Mouse (Mus musculus): ENCODE results near the gene Grin3b. TPM values are rescaled to one million over a fixed set of nuclear protein-coding genes. Genes with fewer than 3 reads are reported as not detected.
A peak's percentile ranks its signal among the peaks of the same experiment; 100 is the strongest.

The Grin3b gene
- polyA plus RNA-seq, 1 experiment = 0.16 TPM

GRCm38 (mm10) chr10:79983205-79983604 is 12.7 kb downstream of the Grin3b start:
- 67% methylated on average over 5 of the region's 5 CpGs for WGBS
- Histone ChIP-seq H3K36me3 (ENCODE audit: control insufficient read depth, insufficient read depth, low read length) (peaks cover 11% of the 10 kb centered on the region), H3K27ac (ENCODE audit: insufficient read depth, low read length) (peak overlapping the region; percentile 80; the same call in 1 of the 2 replicates), H3K4me3 (ENCODE audit: extremely low read depth, insufficient read depth, insufficient read length) (peak overlapping the region; percentile 77; the same call in 1 of the 2 replicates), H3K27me3 (ENCODE audit: control insufficient read depth, insufficient read depth, low read length) (no peaks in the 10 kb centered on the region), H3K4me1 (ENCODE audit: control insufficient read depth, insufficient read depth, insufficient read length) (peaks cover 28% of the 10 kb centered on the region; the same call in 1 of the 2 replicates)
- no peak for TF ChIP-seq CTCF (IDR thresholded peaks at IDR 0.05; ENCODE audit: extremely low read depth, insufficient read depth, insufficient read length, insufficient replicate concordance)
- TF ChIP-seq POLR2A (IDR thresholded peaks at IDR 0.05; ENCODE audit: low read depth, low read length) = no peak
- no peak for DNase-seq (ENCODE audit: low read depth in 1 of 2, low spot score in 2 of 2)

GRCm38 (mm10) chr10:79983670-79984069 is 13.2 kb downstream of the Grin3b start:
- H3K36me3 ChIP-seq (ENCODE audit: control insufficient read depth, insufficient read depth, low read length) = peaks cover 7% of the 10 kb centered on the region
- H3K4me1 ChIP-seq (ENCODE audit: control insufficient read depth, insufficient read depth, insufficient read length) = peaks cover 28% of the 10 kb centered on the region; the same call in 1 of the 2 replicates
- peak; percentile 47 to 65 for DNase-seq (ENCODE audit: low read depth in 1 of 2, low spot score in 2 of 2)
- H3K27me3 ChIP-seq (ENCODE audit: control insufficient read depth, insufficient read depth, low read length) = no peaks in the 10 kb centered on the region
- WGBS = 2% methylated on average over 17 of the region's 21 CpGs
- H3K4me3 ChIP-seq (ENCODE audit: extremely low read depth, insufficient read depth, insufficient read length) = peak overlapping the region; percentile 77
- TF ChIP-seq POLR2A (IDR thresholded peaks at IDR 0.05; ENCODE audit: low read depth, low read length) = no peak
- TF ChIP-seq CTCF (IDR thresholded peaks at IDR 0.05; ENCODE audit: extremely low read depth, insufficient read depth, insufficient read length, insufficient replicate concordance) = no peak
- peak overlapping the region; percentile 80 for H3K27ac ChIP-seq (ENCODE audit: insufficient read depth, low read length)

- Histone ChIP-seq H3K36me3 (ENCODE audit: control insufficient read depth, insufficient read depth, low read length) (peaks cover 1% of the 10 kb centered on the region), H3K27ac (ENCODE audit: insufficient read depth, low read length) (peak within 1 kb of the TSS; percentile 95), H3K27me3 (ENCODE audit: control insufficient read depth, insufficient read depth, low read length) (no peaks in the 10 kb centered on the region), H3K4me1 (ENCODE audit: control insufficient read depth, insufficient read depth, insufficient read length) (peaks cover 32% of the 10 kb centered on the region; the same call in 1 of the 2 replicates), H3K4me3 (ENCODE audit: extremely low read depth, insufficient read depth, insufficient read length) (peak within 1 kb of the TSS; percentile 77)
- under 1% methylated on average over 34 of the region's 49 CpGs for WGBS
- DNase-seq (ENCODE audit: low read depth in 1 of 2, low spot score in 2 of 2) = peak; percentile 82 to 92
- TF ChIP-seq POLR2A (IDR thresholded peaks at IDR 0.05; ENCODE audit: low read depth, low read length) (no peak), CTCF (IDR thresholded peaks at IDR 0.05; ENCODE audit: extremely low read depth, insufficient read depth, insufficient read length, insufficient replicate concordance) (no peak)
Observed at GRCm38 (mm10) chr10:79984195-79984816, 13.8 kb downstream of the Grin3b start, which contains the start of gene Tmem259. Tmem259 (minus strand) TSS chr10:79984330.

- TF ChIP-seq POLR2A (IDR thresholded peaks at IDR 0.05; ENCODE audit: low read depth, low read length) = no peak
- no peak for TF ChIP-seq CTCF (IDR thresholded peaks at IDR 0.05; ENCODE audit: extremely low read depth, insufficient read depth, insufficient read length, insufficient replicate concordance)
- H3K4me3 ChIP-seq (ENCODE audit: extremely low read depth, insufficient read depth, insufficient read length) = peak overlapping the region; percentile 71
- no peaks in the 10 kb centered on the region for H3K27me3 ChIP-seq (ENCODE audit: control insufficient read depth, insufficient read depth, low read length)
- H3K4me1 ChIP-seq (ENCODE audit: control insufficient read depth, insufficient read depth, insufficient read length) = peaks cover 36% of the 10 kb centered on the region
- H3K36me3 ChIP-seq (ENCODE audit: control insufficient read depth, insufficient read depth, low read length) = no peaks in the 10 kb centered on the region
- under 1% methylated on average over 22 of the region's 22 CpGs for WGBS
- DNase-seq (ENCODE audit: low read depth in 1 of 2, low spot score in 2 of 2) = peak; percentile 95 to 99
- peak overlapping the region; percentile 95 for H3K27ac ChIP-seq (ENCODE audit: insufficient read depth, low read length)
Observed at GRCm38 (mm10) chr10:79984871-79985270, 14.4 kb downstream of the Grin3b start.

- no peaks in the 10 kb centered on the region for H3K27me3 ChIP-seq (ENCODE audit: control insufficient read depth, insufficient read depth, low read length)
- no peaks in the 10 kb centered on the region for H3K36me3 ChIP-seq (ENCODE audit: control insufficient read depth, insufficient read depth, low read length)
- TF ChIP-seq POLR2A (IDR thresholded peaks at IDR 0.05; ENCODE audit: low read depth, low read length) (peak; percentile 59; the same call in 1 of the 2 replicates), CTCF (IDR thresholded peaks at IDR 0.05; ENCODE audit: extremely low read depth, insufficient read depth, insufficient read length, insufficient replicate concordance) (no peak)
- 2% methylated on average over 35 of the region's 35 CpGs for WGBS
- peak overlapping the region; percentile 95 for H3K27ac ChIP-seq (ENCODE audit: insufficient read depth, low read length)
- peak; percentile 45 to 80 for DNase-seq (ENCODE audit: low read depth in 1 of 2, low spot score in 2 of 2)
- H3K4me3 ChIP-seq (ENCODE audit: extremely low read depth, insufficient read depth, insufficient read length) = peak overlapping the region; percentile 68
- H3K4me1 ChIP-seq (ENCODE audit: control insufficient read depth, insufficient read depth, insufficient read length) = peaks cover 38% of the 10 kb centered on the region
Observed at GRCm38 (mm10) chr10:79985334-79986231, 15.1 kb downstream of the Grin3b start.

- no peak overlapping the region; the same call in 1 of the 2 replicates for H3K4me3 ChIP-seq (ENCODE audit: extremely low read depth, insufficient read depth, insufficient read length)
- H3K36me3 ChIP-seq (ENCODE audit: control insufficient read depth, insufficient read depth, low read length) = peaks cover 5% of the 10 kb centered on the region
- no peaks in the 10 kb centered on the region for H3K27me3 ChIP-seq (ENCODE audit: control insufficient read depth, insufficient read depth, low read length)
- DNase-seq (ENCODE audit: low read depth in 1 of 2, low spot score in 2 of 2) = no peak
- TF ChIP-seq POLR2A (IDR thresholded peaks at IDR 0.05; ENCODE audit: low read depth, low read length) (no peak), CTCF (IDR thresholded peaks at IDR 0.05; ENCODE audit: extremely low read depth, insufficient read depth, insufficient read length, insufficient replicate concordance) (no peak)
- peaks cover 38% of the 10 kb centered on the region for H3K4me1 ChIP-seq (ENCODE audit: control insufficient read depth, insufficient read depth, insufficient read length)
- H3K27ac ChIP-seq (ENCODE audit: insufficient read depth, low read length) = peak overlapping the region; percentile 95
- WGBS = 24% methylated on average over 6 of the region's 6 CpGs
Observed at GRCm38 (mm10) chr10:79986232-79986878, 15.8 kb downstream of the Grin3b start.
